Mouse (Mus musculus): ENCODE measurements at regions not wholly inside any gene's neighbourhood (a gene's known extent, or its start where the extent isn't known, plus 50 kb on each side); places are given as distances from the start of the nearest gene placed in this dataset.

DNA sequence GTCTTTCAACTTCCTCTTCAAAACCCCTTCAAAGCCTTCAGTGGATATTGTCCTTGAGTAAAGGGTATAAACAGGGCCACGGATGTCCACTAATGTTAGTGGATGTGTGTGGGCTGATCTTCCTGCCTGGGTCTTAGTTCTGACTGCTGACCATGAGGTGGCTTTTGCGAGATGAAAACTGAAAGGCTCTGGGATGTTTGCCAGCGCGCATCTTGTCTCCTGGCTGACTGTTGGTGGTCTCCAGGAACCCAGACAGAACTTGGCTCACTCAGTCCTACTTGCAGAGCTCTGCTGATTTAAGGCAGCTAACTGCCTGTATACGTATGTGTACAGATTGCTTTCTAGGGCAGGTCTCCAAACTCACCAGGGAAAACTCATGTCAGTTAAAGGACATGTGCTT lies 125.5 kb upstream of the Prdm1 start:
- Histone ChIP-seq H3K36me3 (ENCODE audit: poor library complexity, severe bottlenecking) (no peaks in the 10 kb centered on the region), H3K9ac (no peak overlapping the region), H3K27ac (no peak overlapping the region), H3K9me3 (replicated peaks) (no peaks in the 10 kb centered on the region), H3K4me3 (no peak overlapping the region), H3K27me3 (no peaks in the 10 kb centered on the region), H3K4me1 (no peaks in the 10 kb centered on the region), H3K4me2 (no peak overlapping the region)
- ATAC-seq = no peak
- 83% methylated on average over 5 of the region's 5 CpGs for WGBS

DNA sequence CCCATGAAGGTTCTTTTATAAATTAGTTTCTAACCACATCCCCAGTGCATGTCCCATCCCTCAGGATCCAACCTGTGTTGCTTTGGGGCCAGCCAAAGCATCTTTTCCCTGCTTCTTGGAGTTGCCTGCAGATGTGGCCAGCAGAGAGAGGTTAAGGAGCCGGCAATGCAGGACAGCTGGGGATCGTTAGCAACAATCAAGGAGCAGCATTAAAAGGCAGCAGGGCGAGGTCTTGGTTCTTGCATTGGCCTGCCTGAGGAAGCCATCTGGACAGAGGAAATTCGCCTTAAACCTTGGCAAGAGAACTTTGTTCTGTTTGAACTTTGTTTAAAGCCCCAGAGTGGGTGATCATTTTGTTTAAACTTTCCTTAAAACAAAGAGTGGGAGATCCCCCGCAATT lies 118.7 kb upstream of the Prdm1 start:
- ATAC-seq = no peak
- no peaks in the 10 kb centered on the region for H3K36me3 ChIP-seq (ENCODE audit: poor library complexity, severe bottlenecking)
- WGBS = 58% methylated on average over 5 of the region's 5 CpGs
- no peaks in the 10 kb centered on the region for H3K27me3 ChIP-seq
- H3K4me2 ChIP-seq = no peak overlapping the region
- no peaks in the 10 kb centered on the region for H3K4me1 ChIP-seq
- H3K4me3 ChIP-seq = no peak overlapping the region
- H3K9ac ChIP-seq = no peak overlapping the region
- H3K27ac ChIP-seq = no peak overlapping the region
- H3K9me3 ChIP-seq (replicated peaks) = no peaks in the 10 kb centered on the region

DNA sequence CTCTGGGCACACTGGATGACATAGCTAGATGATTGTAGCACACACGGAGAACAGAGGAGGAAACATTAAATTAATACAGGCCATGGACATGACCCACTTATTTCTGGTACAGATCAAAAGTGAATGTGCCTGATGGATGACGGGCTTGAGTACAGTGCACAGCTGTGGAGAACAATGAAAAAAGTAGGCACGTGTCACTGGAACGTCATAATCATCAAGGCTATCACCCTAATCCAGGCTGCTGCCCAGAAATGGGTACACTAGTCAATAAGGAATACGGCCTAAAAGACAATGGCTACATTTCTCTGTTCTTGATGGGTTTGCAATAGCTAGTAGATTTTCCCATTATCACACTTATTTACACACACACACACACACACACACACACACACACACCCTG lies 118.3 kb upstream of the Prdm1 start:
- Histone ChIP-seq H3K9me3 (replicated peaks) (no peaks in the 10 kb centered on the region), H3K4me1 (no peaks in the 10 kb centered on the region), H3K4me2 (no peak overlapping the region), H3K27me3 (no peaks in the 10 kb centered on the region), H3K9ac (no peak overlapping the region), H3K36me3 (ENCODE audit: poor library complexity, severe bottlenecking) (no peaks in the 10 kb centered on the region), H3K4me3 (no peak overlapping the region), H3K27ac (no peak overlapping the region)
- no peak for ATAC-seq
- 91% methylated on average over 5 of the region's 5 CpGs for WGBS

DNA sequence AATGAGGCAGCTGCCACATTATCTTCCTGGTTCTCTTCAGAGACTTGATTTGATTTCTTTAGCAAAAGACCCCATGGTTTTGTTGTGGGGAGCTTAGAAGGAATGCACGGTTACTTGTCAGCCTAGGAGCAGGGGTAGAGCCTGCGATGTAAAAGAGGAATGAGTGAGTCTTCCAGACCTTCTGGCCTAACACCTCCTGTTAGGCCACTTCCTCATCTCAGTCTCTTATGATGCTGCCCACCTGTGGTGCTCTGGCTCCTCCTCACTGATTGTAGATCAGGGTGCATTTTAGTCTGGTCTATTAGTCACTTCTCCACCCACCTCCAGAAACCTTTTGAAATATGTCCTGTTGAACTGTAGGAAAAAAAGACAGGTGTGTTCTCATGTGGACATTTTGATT lies 113.3 kb upstream of the Prdm1 start:
- ATAC-seq = no peak

DNA sequence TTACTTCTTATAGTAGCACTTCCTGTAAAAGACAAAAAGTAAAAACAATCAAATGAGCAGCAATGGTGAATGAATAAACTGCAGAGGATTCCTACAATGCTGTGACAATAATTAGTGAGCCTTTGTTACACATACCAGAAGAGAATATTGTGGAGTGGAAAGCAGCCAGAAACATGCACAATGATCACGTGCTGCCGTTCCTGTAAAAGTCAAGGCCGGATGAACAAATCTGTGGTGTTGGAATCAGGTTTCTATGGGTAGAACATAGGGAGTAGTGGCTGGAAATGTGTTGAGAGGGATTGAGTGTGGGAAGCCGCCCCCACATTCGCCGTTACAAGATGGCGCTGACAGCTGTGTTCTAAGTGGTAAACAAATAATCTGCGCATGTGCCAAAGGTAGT lies 112.3 kb upstream of the Prdm1 start:
- no peaks in the 10 kb centered on the region for H3K27me3 ChIP-seq
- H3K27ac ChIP-seq = no peak overlapping the region
- H3K4me2 ChIP-seq = no peak overlapping the region
- H3K36me3 ChIP-seq (ENCODE audit: poor library complexity, severe bottlenecking) = no peaks in the 10 kb centered on the region
- ATAC-seq = no peak
- H3K9me3 ChIP-seq (replicated peaks) = no peaks in the 10 kb centered on the region
- 91% methylated on average over 8 of the region's 8 CpGs for WGBS
- H3K9ac ChIP-seq = no peak overlapping the region
- H3K4me3 ChIP-seq = no peak overlapping the region
- no peaks in the 10 kb centered on the region for H3K4me1 ChIP-seq

More for the DNA sequence above, 113.3 kb upstream of the Prdm1 start:
- 95% methylated on average over 2 of the region's 2 CpGs for WGBS
- H3K9me3 ChIP-seq (replicated peaks) = no peaks in the 10 kb centered on the region
- no peaks in the 10 kb centered on the region for H3K4me1 ChIP-seq
- no peak overlapping the region for H3K4me2 ChIP-seq
- no peaks in the 10 kb centered on the region for H3K36me3 ChIP-seq (ENCODE audit: poor library complexity, severe bottlenecking)
- no peaks in the 10 kb centered on the region for H3K27me3 ChIP-seq
- H3K4me3 ChIP-seq = no peak overlapping the region
- no peak overlapping the region for H3K9ac ChIP-seq
- H3K27ac ChIP-seq = no peak overlapping the region

DNA sequence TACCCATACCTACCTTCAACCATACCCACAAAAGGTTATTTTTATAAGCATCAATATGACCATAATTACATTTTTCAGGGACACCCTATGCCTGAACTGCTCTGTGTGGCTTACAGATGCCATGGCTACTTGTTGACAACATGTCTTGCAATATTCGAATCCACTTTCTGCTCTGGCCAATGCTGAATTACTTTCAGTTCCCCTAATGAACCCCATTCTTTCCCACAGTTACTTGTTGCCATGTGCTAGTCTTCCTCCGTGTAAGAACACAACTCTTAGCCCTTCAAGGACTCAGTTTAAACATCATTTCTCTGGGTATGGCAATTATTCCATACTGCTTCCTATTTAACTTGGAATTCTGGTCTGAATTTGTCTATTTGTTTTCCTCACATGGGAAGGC lies 110.4 kb upstream of the Prdm1 start:
- ATAC-seq = no peak
- Histone ChIP-seq H3K4me3 (no peak overlapping the region), H3K27ac (no peak overlapping the region), H3K9ac (no peak overlapping the region), H3K4me1 (no peaks in the 10 kb centered on the region), H3K36me3 (ENCODE audit: poor library complexity, severe bottlenecking) (no peaks in the 10 kb centered on the region), H3K9me3 (replicated peaks) (no peaks in the 10 kb centered on the region), H3K27me3 (no peaks in the 10 kb centered on the region), H3K4me2 (no peak overlapping the region)
- 86% methylated on average over 2 of the region's 2 CpGs for WGBS

DNA sequence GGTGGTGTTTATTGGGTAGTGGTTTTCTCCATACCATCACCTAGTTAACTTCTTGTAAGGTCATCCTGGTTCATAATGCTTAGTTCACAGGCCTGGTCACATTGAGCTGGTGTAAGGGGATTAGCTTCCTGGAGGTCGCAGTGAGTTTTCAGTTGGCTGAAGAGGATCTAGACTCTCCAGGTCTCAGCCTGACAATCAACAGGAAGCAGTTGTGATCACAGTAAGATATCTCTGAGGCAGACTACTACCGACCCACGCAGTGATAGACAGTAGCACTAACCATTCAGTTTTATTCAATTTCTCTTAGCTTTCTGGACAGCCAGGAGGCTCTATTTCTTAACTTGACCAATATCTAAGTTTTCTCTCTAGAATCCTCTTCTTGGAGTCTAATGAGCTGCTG lies 108.5 kb upstream of the Prdm1 start:
- Histone ChIP-seq H3K9ac (no peak overlapping the region), H3K4me2 (no peak overlapping the region), H3K27ac (no peak overlapping the region), H3K27me3 (no peaks in the 10 kb centered on the region), H3K4me1 (no peaks in the 10 kb centered on the region), H3K4me3 (no peak overlapping the region), H3K9me3 (replicated peaks) (no peaks in the 10 kb centered on the region), H3K36me3 (ENCODE audit: poor library complexity, severe bottlenecking) (no peaks in the 10 kb centered on the region)
- 76% methylated on average over 3 of the region's 3 CpGs for WGBS
- ATAC-seq = no peak

DNA sequence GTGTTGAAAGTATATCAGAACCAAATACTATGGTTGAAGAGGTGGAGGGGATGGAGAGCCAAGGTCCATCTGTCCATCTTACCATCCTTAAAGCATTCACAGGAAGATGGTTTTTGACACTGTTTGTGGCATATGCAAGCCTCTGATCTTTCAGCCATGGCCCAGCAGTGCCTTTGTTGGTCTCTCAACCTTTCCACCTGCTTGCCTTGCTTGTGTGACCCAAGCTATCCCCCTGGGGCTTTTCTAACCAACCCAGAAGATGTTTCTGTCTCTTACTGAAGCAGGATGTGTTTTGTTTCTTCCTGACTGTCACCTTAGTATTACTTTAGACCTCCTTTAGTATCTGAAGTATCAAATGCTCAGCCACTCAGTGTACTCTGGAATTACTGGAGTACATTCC lies 107.8 kb upstream of the Prdm1 start:
- Histone ChIP-seq H3K4me1 (no peaks in the 10 kb centered on the region), H3K4me2 (no peak overlapping the region), H3K36me3 (ENCODE audit: poor library complexity, severe bottlenecking) (no peaks in the 10 kb centered on the region), H3K9me3 (replicated peaks) (no peaks in the 10 kb centered on the region), H3K27ac (no peak overlapping the region), H3K4me3 (no peak overlapping the region), H3K9ac (no peak overlapping the region), H3K27me3 (no peaks in the 10 kb centered on the region)
- no peak for ATAC-seq

DNA sequence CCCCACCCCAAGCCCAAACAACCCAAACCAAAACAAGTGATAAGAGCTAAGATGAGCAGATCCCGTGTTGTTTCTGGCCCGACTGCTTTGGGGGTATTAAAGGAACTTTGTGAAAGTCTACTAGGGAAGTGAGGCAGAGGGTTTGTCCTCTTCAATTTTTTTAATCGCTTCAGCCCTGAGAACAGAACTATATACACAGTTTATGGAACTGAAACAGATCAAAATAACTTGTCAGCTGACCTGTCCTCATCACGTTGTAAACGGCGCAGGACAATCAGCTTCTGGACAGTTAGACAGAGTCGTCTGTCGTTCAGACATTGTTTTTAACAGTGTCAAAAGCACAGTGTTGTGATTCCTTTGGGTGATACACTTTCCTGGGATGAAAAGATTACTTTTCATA lies 103.3 kb upstream of the Prdm1 start:
- no peak overlapping the region for H3K4me2 ChIP-seq
- H3K9me3 ChIP-seq (replicated peaks) = no peaks in the 10 kb centered on the region
- no peaks in the 10 kb centered on the region for H3K36me3 ChIP-seq (ENCODE audit: poor library complexity, severe bottlenecking)
- no peak overlapping the region for H3K4me3 ChIP-seq
- no peak overlapping the region for H3K27ac ChIP-seq
- H3K9ac ChIP-seq = no peak overlapping the region
- no peaks in the 10 kb centered on the region for H3K27me3 ChIP-seq
- no peaks in the 10 kb centered on the region for H3K4me1 ChIP-seq
- no peak for ATAC-seq
- WGBS = 86% methylated on average over 8 of the region's 8 CpGs

DNA sequence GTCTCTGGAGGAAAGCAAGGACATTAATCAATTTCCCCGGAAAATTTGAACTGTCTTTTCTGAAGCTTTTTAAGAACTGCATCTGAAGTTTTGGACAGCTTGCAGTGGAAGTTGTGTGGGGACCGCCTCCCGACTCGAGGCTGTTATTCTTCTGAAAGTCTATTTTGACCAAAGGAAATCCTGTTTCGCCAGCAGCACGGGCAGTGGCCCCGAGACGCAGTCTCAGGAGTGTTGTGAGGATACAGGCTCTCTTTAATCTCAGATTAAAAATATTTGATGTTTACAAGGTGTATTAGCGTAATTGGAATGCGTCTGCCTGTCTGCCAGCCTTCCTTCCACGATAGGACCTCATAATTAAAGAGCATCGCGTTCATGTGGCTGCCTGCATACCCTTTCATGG lies 102.2 kb upstream of the Prdm1 start:
- Histone ChIP-seq H3K9me3 (replicated peaks) (no peaks in the 10 kb centered on the region), H3K4me3 (no peak overlapping the region), H3K9ac (no peak overlapping the region), H3K27me3 (no peaks in the 10 kb centered on the region), H3K36me3 (ENCODE audit: poor library complexity, severe bottlenecking) (no peaks in the 10 kb centered on the region), H3K27ac (no peak overlapping the region), H3K4me1 (no peaks in the 10 kb centered on the region), H3K4me2 (no peak overlapping the region)
- WGBS = 63% methylated on average over 13 of the region's 13 CpGs
- ATAC-seq = no peak

DNA sequence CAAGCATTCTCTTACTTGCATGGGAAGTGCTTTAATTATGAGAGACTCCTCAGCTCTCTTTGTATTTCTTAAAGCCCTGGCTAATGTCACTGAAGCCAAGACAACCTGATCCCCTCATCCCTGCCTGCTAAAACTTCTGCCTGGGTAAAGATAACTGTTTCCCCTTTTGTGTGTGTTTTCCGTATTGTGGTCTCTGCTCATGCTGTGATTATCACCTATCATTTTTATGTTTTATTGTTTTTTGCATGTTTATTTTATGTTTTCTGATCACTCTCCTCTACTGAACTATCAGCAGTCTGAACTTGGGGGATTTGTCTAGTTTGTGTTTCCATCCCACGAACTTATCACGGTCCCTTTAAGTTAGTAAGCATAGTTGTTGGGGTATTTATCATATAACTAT lies 100.1 kb upstream of the Prdm1 start:
- no peaks in the 10 kb centered on the region for H3K4me1 ChIP-seq
- H3K27me3 ChIP-seq = no peaks in the 10 kb centered on the region
- H3K27ac ChIP-seq = no peak overlapping the region
- no peak overlapping the region for H3K4me2 ChIP-seq
- ATAC-seq = no peak
- H3K9ac ChIP-seq = no peak overlapping the region
- H3K36me3 ChIP-seq (ENCODE audit: poor library complexity, severe bottlenecking) = no peaks in the 10 kb centered on the region
- 97% methylated on average over 3 of the region's 3 CpGs for WGBS
- no peaks in the 10 kb centered on the region for H3K9me3 ChIP-seq (replicated peaks)
- H3K4me3 ChIP-seq = no peak overlapping the region

DNA sequence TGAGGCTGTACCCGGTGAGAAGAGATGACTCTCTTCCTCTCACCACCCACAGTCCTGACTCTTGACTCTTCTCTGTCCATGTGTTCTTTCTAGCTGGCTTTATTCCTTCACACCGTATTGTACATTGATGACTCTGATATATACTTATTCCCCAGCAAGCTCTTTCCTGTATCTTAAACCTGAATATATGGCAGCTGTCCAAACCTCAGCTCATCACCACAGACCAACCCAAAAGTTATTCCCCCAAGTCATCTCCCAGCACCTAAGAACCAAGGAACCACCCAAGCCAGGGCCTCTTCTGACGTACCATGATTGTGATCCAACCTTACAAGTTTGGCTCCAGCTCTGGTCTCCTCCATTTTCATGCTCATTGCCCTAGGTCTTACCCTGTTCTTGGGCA lies 99.1 kb upstream of the Prdm1 start:
- Histone ChIP-seq H3K27me3 (no peaks in the 10 kb centered on the region), H3K9ac (no peak overlapping the region)
- ATAC-seq = no peak

DNA sequence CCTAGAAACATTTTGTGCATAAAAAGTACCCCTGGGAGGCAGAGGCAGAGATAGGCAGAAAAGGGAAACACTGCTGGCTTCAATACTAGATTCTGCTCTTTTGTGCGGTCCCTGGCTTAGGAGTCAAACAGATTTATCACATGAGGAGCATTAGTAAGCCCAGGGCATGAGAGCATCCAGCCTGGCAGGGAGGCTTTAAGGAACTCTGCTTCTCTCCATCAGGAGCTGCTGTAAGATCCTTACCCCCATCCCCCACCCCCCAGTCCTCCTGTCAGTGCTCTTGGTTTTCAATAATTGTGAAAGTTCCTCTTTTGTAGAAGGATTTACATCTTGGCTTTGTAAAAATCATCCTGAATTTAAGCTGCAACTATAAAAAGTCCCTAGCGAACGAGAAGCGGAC lies 97.2 kb upstream of the Prdm1 start:
- Histone ChIP-seq H3K4me2 (no peak overlapping the region), H3K27me3 (no peaks in the 10 kb centered on the region), H3K4me1 (no peaks in the 10 kb centered on the region), H3K9me3 (replicated peaks) (no peaks in the 10 kb centered on the region), H3K27ac (no peak overlapping the region), H3K4me3 (no peak overlapping the region), H3K9ac (no peak overlapping the region), H3K36me3 (ENCODE audit: poor library complexity, severe bottlenecking) (no peaks in the 10 kb centered on the region)
- no peak for ATAC-seq
- WGBS = 60% methylated on average over 4 of the region's 4 CpGs

More for the DNA sequence above, 99.1 kb upstream of the Prdm1 start:
- 96% methylated on average over 3 of the region's 3 CpGs for WGBS
- no peaks in the 10 kb centered on the region for H3K9me3 ChIP-seq (replicated peaks)
- no peak overlapping the region for H3K4me3 ChIP-seq
- no peak overlapping the region for H3K4me2 ChIP-seq
- no peaks in the 10 kb centered on the region for H3K36me3 ChIP-seq (ENCODE audit: poor library complexity, severe bottlenecking)
- H3K4me1 ChIP-seq = no peaks in the 10 kb centered on the region
- H3K27ac ChIP-seq = no peak overlapping the region

DNA sequence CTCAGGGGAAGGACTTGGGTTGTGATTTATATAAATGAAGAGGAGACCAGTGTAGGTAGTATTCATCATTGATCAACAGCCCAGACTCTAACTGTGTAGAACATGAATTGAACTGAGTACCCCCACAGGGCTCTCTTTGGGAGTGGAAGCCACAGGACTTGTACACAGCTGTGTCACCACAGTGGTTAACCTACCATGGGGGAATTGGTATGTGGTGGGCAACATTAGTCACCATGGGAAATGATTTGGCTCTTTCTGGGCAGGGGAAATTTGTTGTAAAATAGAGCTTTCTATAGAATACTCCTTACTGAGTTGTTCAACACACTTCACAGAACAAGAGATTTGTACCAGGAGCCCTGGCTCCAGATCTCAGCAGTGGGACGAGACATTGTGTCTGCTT lies 87.3 kb upstream of the Prdm1 start:
- H3K4me2 ChIP-seq = no peak overlapping the region
- 95% methylated on average over 1 of the region's 1 CpGs for WGBS
- no peak overlapping the region for H3K9ac ChIP-seq
- no peaks in the 10 kb centered on the region for H3K36me3 ChIP-seq (ENCODE audit: poor library complexity, severe bottlenecking)
- H3K9me3 ChIP-seq (replicated peaks) = no peaks in the 10 kb centered on the region
- ATAC-seq = no peak
- no peak overlapping the region for H3K27ac ChIP-seq
- no peaks in the 10 kb centered on the region for H3K4me1 ChIP-seq
- H3K4me3 ChIP-seq = no peak overlapping the region
- H3K27me3 ChIP-seq = no peaks in the 10 kb centered on the region
